Mouse (Mus musculus) liver, adult 2 months (tissue): ENCODE measurements at regions not wholly inside any gene's neighbourhood (a gene's known extent, or its start where the extent isn't known, plus 50 kb on each side); places are given as distances from the start of the nearest gene placed in this dataset.

Experiments
- DNase-seq: peaks from one replicate; pipeline ENCODE4 v3.0.0-alpha.2; 2011; ENCODE audit warnings: low read depth, low spot score; ENCODE audit errors: extremely low read depth
- H3K27ac ChIP-seq: fragments of 200-500 bp; replicated peaks from 2 replicates; pipeline ENCODE4 v1.5.1; 2012; ENCODE audit warnings: low read depth, mild to moderate bottlenecking, control low read depth, inconsistent platforms, low read length; ENCODE audit not compliant: insufficient read depth
- H3K27me3 ChIP-seq: fragments of 200-500 bp; 2 replicates; pipeline ENCODE4 v1.6.1; 2012; ENCODE audit warnings: mild to moderate bottlenecking, moderate library complexity, low read length, inconsistent platforms; ENCODE audit not compliant: control insufficient read depth, insufficient read depth
- H3K36me3 ChIP-seq: fragments of 200-500 bp; 2 replicates; pipeline ENCODE4 v1.6.1; 2012; ENCODE audit warnings: low read length, inconsistent platforms; ENCODE audit not compliant: control insufficient read depth, insufficient read depth
- H3K4me1 ChIP-seq: fragments of 200-500 bp; 2 replicates; pipeline ENCODE4 v1.6.1; 2011; ENCODE audit warnings: low read length; ENCODE audit not compliant: control insufficient read depth, insufficient read depth
- H3K4me3 ChIP-seq: fragments of 200-500 bp; 2 replicates; pipeline ENCODE4 v1.5.1; 2011; ENCODE audit warnings: low read depth, mild to moderate bottlenecking, control low read depth, low read length, moderate library complexity; ENCODE audit not compliant: insufficient read depth
- H3K79me2 ChIP-seq: fragments of 200-500 bp; 2 replicates; pipeline ENCODE4 v1.6.1; 2012; ENCODE audit warnings: inconsistent platforms, mild to moderate bottlenecking, low read length, moderate library complexity; ENCODE audit not compliant: control insufficient read depth, insufficient read depth
- H3K9ac ChIP-seq: fragments of 200-500 bp; 2 replicates; pipeline ENCODE4 v1.6.1; 2012; ENCODE audit warnings: low read depth, mild to moderate bottlenecking, control low read depth, inconsistent platforms, low read length
- CTCF ChIP-seq: fragments of 200-500 bp; IDR thresholded peaks from 2 replicates; pipeline ENCODE4 v1.5.1; 2011; ENCODE audit warnings: low read depth, low read length, control low read depth
- POLR2A ChIP-seq: fragments of 200-500 bp; IDR thresholded peaks from 2 replicates; pipeline ENCODE4 v1.6.1; 2011; ENCODE audit warnings: low read length, control low read depth; ENCODE audit not compliant: insufficient read depth; ENCODE audit errors: extremely low read depth
- WGBS: fragments of 180-500 bp; shearing (Covaris S2); methylation state at CpG from one replicate; pipeline ENCODE4 v1.1.7; 2018; 5-methylcytosine and 5-hydroxymethylcytosine counted together

DNA sequence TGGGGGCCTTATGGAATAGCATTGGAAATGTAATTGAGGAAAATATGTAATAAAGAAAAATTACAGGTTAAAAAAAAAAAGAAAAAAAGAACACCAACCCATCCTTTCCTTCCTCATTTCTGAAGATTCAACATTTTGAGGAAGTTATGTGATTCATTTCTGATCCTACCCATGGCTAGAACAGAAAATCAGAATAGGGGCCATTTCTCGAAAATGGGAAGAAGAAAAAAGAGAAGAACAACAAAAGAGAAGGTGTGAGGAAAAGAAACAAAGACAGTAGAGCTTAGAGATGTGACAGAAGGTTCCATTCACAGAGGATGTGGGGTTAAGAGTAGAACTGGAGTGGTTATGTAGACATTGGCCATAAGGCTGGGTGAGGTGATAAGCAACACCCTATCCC lies 124.8 kb upstream of the Acvr2a start:
- Histone ChIP-seq H3K9ac (no peak overlapping the region), H3K27me3 (no peaks in the 10 kb centered on the region), H3K4me3 (no peak overlapping the region), H3K79me2 (no peaks in the 10 kb centered on the region), H3K36me3 (no peaks in the 10 kb centered on the region), H3K27ac (no peak overlapping the region), H3K4me1 (no peaks in the 10 kb centered on the region)
- TF ChIP-seq CTCF (no peak), POLR2A (no peak)
- peak; percentile 9 for DNase-seq
- WGBS = 64% methylated on average over 1 of the region's 1 CpGs

DNA sequence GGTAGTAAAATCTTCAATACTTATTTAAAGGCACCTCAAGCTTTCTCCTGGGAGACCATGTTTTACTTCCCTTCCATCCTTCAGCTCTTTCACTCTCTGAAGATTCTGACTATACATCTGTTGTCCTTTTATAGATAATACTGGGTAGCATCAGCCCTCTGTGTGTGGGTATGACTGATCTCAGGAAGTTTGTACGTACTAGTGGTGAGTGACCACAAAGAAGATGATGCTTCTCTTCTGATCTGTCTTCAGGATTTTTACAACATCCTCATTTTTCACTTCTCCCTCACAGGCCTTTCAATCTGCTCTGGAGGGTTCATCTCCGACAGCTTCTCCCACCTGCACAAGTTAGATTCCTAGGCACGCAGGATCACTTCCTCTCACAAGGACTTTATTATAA lies 119.4 kb upstream of the Acvr2a start:
- Histone ChIP-seq H3K4me3 (no peak overlapping the region), H3K79me2 (no peaks in the 10 kb centered on the region), H3K27ac (no peak overlapping the region), H3K9ac (no peak overlapping the region), H3K36me3 (no peaks in the 10 kb centered on the region), H3K4me1 (no peaks in the 10 kb centered on the region), H3K27me3 (no peaks in the 10 kb centered on the region)
- TF ChIP-seq POLR2A = no peak
- no peak for TF ChIP-seq CTCF
- 83% methylated on average over 3 of the region's 3 CpGs for WGBS
- no peak for DNase-seq

DNA sequence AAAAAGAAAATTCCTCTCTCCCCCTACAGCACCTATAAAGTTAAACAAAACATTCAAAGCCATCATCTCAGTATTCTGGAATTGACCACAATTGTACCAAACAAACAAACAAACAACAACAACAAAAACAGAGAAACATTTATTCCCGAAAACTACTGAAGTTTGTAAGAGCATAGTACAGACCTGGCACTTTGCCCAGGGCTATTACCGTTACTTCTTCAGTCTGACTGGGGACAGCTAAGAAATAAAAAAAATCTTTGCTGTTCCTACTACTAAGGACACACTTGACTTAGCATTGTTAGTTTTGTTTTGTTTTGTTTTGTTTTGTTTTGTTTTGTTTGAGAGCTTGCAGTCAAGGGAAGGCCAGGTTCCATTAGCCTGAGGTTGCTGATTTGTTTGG lies 113.0 kb upstream of the Acvr2a start:
- Histone ChIP-seq H3K36me3 (no peaks in the 10 kb centered on the region), H3K27ac (peak overlapping the region; percentile 48; the same call in 1 of the 2 replicates), H3K9ac (no peak overlapping the region), H3K79me2 (no peaks in the 10 kb centered on the region), H3K4me3 (no peak overlapping the region), H3K27me3 (no peaks in the 10 kb centered on the region), H3K4me1 (no peaks in the 10 kb centered on the region; the same call in 1 of the 2 replicates)
- WGBS = 85% methylated on average over 2 of the region's 2 CpGs
- TF ChIP-seq POLR2A (no peak), CTCF (no peak)
- DNase-seq = peak; percentile 5

DNA sequence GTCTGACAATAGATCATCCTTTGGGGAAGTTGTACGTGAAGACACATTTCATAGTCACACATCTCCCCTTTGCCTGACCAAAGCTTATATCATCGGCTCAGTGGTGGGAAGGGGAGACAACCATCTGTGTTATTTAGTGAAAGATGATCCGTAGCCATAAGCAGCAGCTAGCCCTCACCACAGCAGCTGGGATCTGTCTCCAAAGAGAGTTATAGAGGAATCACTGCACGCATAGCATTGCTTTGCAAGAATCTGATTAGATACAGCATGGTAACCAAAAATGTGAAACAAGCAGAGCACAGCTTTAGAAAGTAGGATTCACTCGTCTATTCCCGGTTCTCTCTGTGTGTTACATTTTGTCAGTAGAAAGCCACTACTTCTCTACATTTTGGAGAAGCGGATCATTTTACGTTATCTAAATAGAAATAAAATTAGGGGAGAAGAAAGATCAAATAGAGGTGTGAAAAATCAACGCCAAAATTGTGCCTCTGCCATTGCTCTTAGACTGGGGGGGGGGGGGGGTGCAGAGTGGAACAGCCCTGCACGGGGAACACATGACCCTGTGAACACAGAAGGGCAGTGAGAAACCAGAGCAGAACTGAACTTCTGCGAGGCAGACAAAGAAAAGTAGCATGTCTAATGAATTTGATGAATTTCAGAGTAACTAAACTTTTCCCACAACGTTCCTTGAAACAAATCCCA lies 108.7 kb upstream of the Acvr2a start:
- Histone ChIP-seq H3K4me1 (no peaks in the 10 kb centered on the region; the same call in 1 of the 2 replicates), H3K4me3 (no peak overlapping the region), H3K27ac (no peak overlapping the region), H3K9ac (no peak overlapping the region), H3K79me2 (no peaks in the 10 kb centered on the region), H3K36me3 (no peaks in the 10 kb centered on the region), H3K27me3 (no peaks in the 10 kb centered on the region)
- DNase-seq = no peak
- 79% methylated on average over 12 of the region's 12 CpGs for WGBS
- no peak for TF ChIP-seq POLR2A
- TF ChIP-seq CTCF = no peak

DNA sequence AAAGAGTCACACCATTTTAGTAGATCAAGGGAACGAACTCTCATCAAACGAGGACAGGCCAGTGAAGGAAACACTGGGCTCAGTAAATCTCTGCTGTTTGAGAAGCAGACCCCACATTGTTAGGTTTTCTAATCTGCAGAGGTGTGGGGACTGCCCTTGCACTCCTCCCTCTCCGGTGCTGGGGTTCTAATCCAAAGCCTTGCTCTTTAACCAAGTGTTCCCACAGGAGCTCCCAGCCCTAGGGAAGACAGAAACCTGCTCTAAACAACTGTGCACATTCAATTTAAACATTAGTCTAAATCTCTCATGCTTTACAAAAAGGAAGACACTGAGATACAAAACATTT lies 108.1 kb upstream of the Acvr2a start:
- WGBS = 61% methylated on average over 3 of the region's 3 CpGs
- Histone ChIP-seq H3K4me1 (no peaks in the 10 kb centered on the region; the same call in 1 of the 2 replicates), H3K36me3 (no peaks in the 10 kb centered on the region), H3K79me2 (no peaks in the 10 kb centered on the region), H3K4me3 (no peak overlapping the region), H3K27me3 (no peaks in the 10 kb centered on the region), H3K27ac (no peak overlapping the region), H3K9ac (no peak overlapping the region)
- DNase-seq = no peak
- TF ChIP-seq CTCF (no peak), POLR2A (no peak)

DNA sequence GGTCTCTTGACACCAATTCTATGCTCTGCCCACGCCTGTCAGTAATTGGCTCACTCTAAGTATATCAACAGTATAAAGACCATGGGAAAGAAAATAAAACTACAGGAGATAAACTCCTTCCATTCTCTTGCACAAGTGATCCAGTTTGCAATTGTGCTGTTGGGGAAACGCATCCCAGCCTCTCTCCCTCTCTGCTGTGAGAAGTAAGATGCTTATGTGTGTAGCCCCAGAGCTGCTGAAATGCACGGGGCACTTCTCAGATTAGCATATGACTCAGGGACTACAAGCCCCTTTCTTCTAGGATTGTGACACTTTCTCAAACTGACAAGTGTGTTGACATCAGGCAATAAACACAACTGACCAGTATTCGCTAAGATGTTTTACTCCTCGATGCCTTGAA lies 107.7 kb upstream of the Acvr2a start:
- no peaks in the 10 kb centered on the region for H3K79me2 ChIP-seq
- H3K36me3 ChIP-seq = no peaks in the 10 kb centered on the region
- no peak overlapping the region for H3K27ac ChIP-seq
- no peak overlapping the region for H3K9ac ChIP-seq
- 62% methylated on average over 5 of the region's 5 CpGs for WGBS
- TF ChIP-seq CTCF = no peak
- TF ChIP-seq POLR2A = no peak
- no peaks in the 10 kb centered on the region for H3K27me3 ChIP-seq
- no peak overlapping the region for H3K4me3 ChIP-seq
- no peaks in the 10 kb centered on the region; the same call in 1 of the 2 replicates for H3K4me1 ChIP-seq
- no peak for DNase-seq
